Comparison of ENCODE assay signal across 24 mouse cellular contexts in genomic region chr13:40877589-40877988, GRCm38 (mm10). TPM values are rescaled to one million over a fixed set of nuclear protein-coding genes. Genes with fewer than 3 reads are reported as not detected.
DNase-seq lines count a peak whose midpoint lies in the region; ATAC-seq and TF ChIP-seq lines count a peak whose summit lies in the region.
"Had no signal": no experiment of that assay in that cellular context is flagged by ENCODE, and none has a peak within 500 bp of the region (broad histone marks: within the 10 kb centered on the region; RNA-seq: fewer than 3 reads in every experiment).

No protein-coding gene starts in this region.

- TF ChIP-seq RAD21 in MEL (IDR thresholded peaks at IDR 0.05; ENCODE audit: low read depth, low read length): no peak

- H3K27me3 ChIP-seq in MEL (ENCODE audit: control insufficient read depth in 1 of 2, insufficient read depth in 2 of 2, low read length in 2 of 2): no peaks in the 10 kb centered on the region
- H3K27me3 ChIP-seq in megakaryocyte, embryonic 14.5 days (replicated peaks): peaks cover 2% of the 10 kb centered on the region
- H3K27me3 ChIP-seq in midbrain, embryonic 15.5 days (replicated peaks): no peaks in the 10 kb centered on the region
- no peaks in the 10 kb centered on the region for H3K27me3 ChIP-seq in heart, embryonic 11.5 days (ENCODE audit: control insufficient read depth, insufficient read depth, low read length)
- no peaks in the 10 kb centered on the region for H3K27me3 ChIP-seq in kidney, embryonic 15.5 days
- H3K27me3 ChIP-seq: embryonic facial prominence, embryonic 12.5 days; hindbrain, embryonic 13.5 days; Patski had no signal

- no peaks in the 10 kb centered on the region for H3K9me3 ChIP-seq in MEL (replicated peaks; ENCODE audit: insufficient read depth, low read length)
- peaks cover 14% of the 10 kb centered on the region for H3K9me3 ChIP-seq in megakaryocyte, embryonic 14.5 days
- no peaks in the 10 kb centered on the region for H3K9me3 ChIP-seq in midbrain, embryonic 15.5 days
- H3K9me3 ChIP-seq in heart, embryonic 11.5 days (replicated peaks; ENCODE audit: control insufficient read depth, low read length): no peaks in the 10 kb centered on the region
- H3K9me3 ChIP-seq in kidney, embryonic 15.5 days (replicated peaks): no peaks in the 10 kb centered on the region
- H3K9me3 ChIP-seq: embryonic facial prominence, embryonic 12.5 days; embryonic facial prominence, embryonic 15.5 days; heart, embryonic 10.5 days; hindbrain, embryonic 10.5 days; hindbrain, embryonic 13.5 days had no signal

- no peaks in the 10 kb centered on the region for H3K79me2 ChIP-seq in MEL (ENCODE audit: control insufficient read depth, insufficient read depth, low read length, poor library complexity)

- peak; percentile 88 for DNase-seq in MEL (ENCODE audit: low read depth, low spot score)
- DNase-seq in right cerebral cortex, adult 2 months (ENCODE audit: low spot score in 2 of 2): no peak
- DNase-seq: adrenal gland, postnatal 10 days; adrenal gland, postnatal 36 days; cerebellum, adult 18-20 months; cerebellum, adult 9-10 months; cerebellum, postnatal 14 days; forebrain, postnatal 0 days; gastrocnemius, postnatal 25 days; heart, adult 2 months had no signal

- TF ChIP-seq POLR2A in MEL (IDR thresholded peaks at IDR 0.05; ENCODE audit: control insufficient read depth in 1 of 2, insufficient read depth in 1 of 2, low read depth in 1 of 2, low read length in 2 of 2, poor library complexity in 1 of 2): no peak

- peaks cover 0 to 25% of the 10 kb centered on the region in 2 experiments; a peak in 2 of 4 replicates for H3K36me3 ChIP-seq in MEL (ENCODE audit: control insufficient read depth in 1 of 2, insufficient read depth in 2 of 2, low read length in 2 of 2)
- H3K36me3 ChIP-seq in megakaryocyte, embryonic 14.5 days (replicated peaks; ENCODE audit: low read length): peaks cover 12% of the 10 kb centered on the region
- no peaks in the 10 kb centered on the region for H3K36me3 ChIP-seq in midbrain, embryonic 15.5 days (replicated peaks)
- H3K36me3 ChIP-seq in heart, embryonic 11.5 days (ENCODE audit: control insufficient read depth, insufficient read depth, low read length): no peaks in the 10 kb centered on the region
- H3K36me3 ChIP-seq in kidney, embryonic 15.5 days: no peaks in the 10 kb centered on the region
- H3K36me3 ChIP-seq: embryonic facial prominence, embryonic 12.5 days; embryonic facial prominence, embryonic 15.5 days; heart, embryonic 10.5 days; hindbrain, embryonic 10.5 days; hindbrain, embryonic 13.5 days had no signal

- TF ChIP-seq CTCF in MEL (IDR thresholded peaks at IDR 0.05 in 2 of 3, conservative IDR thresholded peaks at IDR 0.05 in 1 of 3; ENCODE audit: control insufficient read depth in 1 of 3, insufficient read depth in 1 of 3, low read depth in 2 of 3, low read length in 3 of 3, poor library complexity in 1 of 3, severe bottlenecking in 1 of 3): no peak

- 78% methylated on average over 4 of the region's 4 CpGs for WGBS in midbrain, embryonic 15.5 days
- WGBS in heart, embryonic 11.5 days (ENCODE audit: insufficient replicate concordance): 69% methylated on average over 4 of the region's 4 CpGs
- 77% methylated on average over 4 of the region's 4 CpGs for WGBS in kidney, embryonic 15.5 days

- H3K27ac ChIP-seq in MEL (ENCODE audit: control insufficient read depth, low read depth, low read length): no peak overlapping the region
- H3K27ac ChIP-seq in midbrain, embryonic 15.5 days: no peak overlapping the region
- H3K27ac ChIP-seq in heart, embryonic 11.5 days (ENCODE audit: low read depth, low read length): no peak overlapping the region
- no peak overlapping the region for H3K27ac ChIP-seq in kidney, embryonic 15.5 days
- H3K27ac ChIP-seq: embryonic facial prominence, embryonic 12.5 days; embryonic facial prominence, embryonic 15.5 days; heart, adult 2 months; heart, embryonic 10.5 days; hindbrain, embryonic 10.5 days; hindbrain, embryonic 13.5 days had no signal

- TF ChIP-seq EP300 in MEL (IDR thresholded peaks at IDR 0.05; ENCODE audit: low read depth in 1 of 2, low read length in 2 of 2): peak; percentile 27 to 68; a peak in 2 of 4 replicates

- ATAC-seq in granulocyte monocyte progenitor cell, adult 5-6 weeks (replicated peaks; ENCODE audit: poor library complexity, severe bottlenecking): peak; percentile 66
- no peak for ATAC-seq in midbrain, embryonic 15.5 days (replicated peaks)
- ATAC-seq in heart, embryonic 11.5 days (replicated peaks; ENCODE audit: insufficient number of reproducible peaks, low FRiP score, low TSS enrichment): no peak
- ATAC-seq in kidney, embryonic 15.5 days (replicated peaks; ENCODE audit: low FRiP score): no peak
- ATAC-seq: CD4-positive, CD25-positive, alpha-beta regulatory T cell, adult 4 months; forebrain, embryonic 14.5 days; forebrain, postnatal 0 days; hindbrain, embryonic 16.5 days; Patski had no signal

- H3K4me3 ChIP-seq in MEL (ENCODE audit: control insufficient read depth in 1 of 2, insufficient read depth in 1 of 2, low read depth in 2 of 2, low read length in 2 of 2): no peak overlapping the region
- H3K4me3 ChIP-seq in megakaryocyte, embryonic 14.5 days (replicated peaks): peak overlapping the region; percentile 66
- H3K4me3 ChIP-seq in midbrain, embryonic 15.5 days: no peak overlapping the region
- no peak overlapping the region for H3K4me3 ChIP-seq in heart, embryonic 11.5 days (ENCODE audit: low read depth, low read length)
- no peak overlapping the region for H3K4me3 ChIP-seq in kidney, embryonic 15.5 days (replicated peaks)
- H3K4me3 ChIP-seq: embryonic facial prominence, embryonic 12.5 days; embryonic facial prominence, embryonic 15.5 days; heart, adult 2 months; heart, embryonic 10.5 days; hindbrain, embryonic 10.5 days; hindbrain, embryonic 13.5 days had no signal

- no peak overlapping the region for H3K9ac ChIP-seq in MEL (ENCODE audit: control insufficient read depth, low read depth, low read length, poor library complexity, severe bottlenecking)
- H3K9ac ChIP-seq in midbrain, embryonic 15.5 days: no peak overlapping the region
- H3K9ac ChIP-seq in heart, embryonic 11.5 days (ENCODE audit: low read depth, low read length): no peak overlapping the region
- no peak overlapping the region for H3K9ac ChIP-seq in kidney, embryonic 15.5 days
- H3K9ac ChIP-seq: embryonic facial prominence, embryonic 12.5 days; embryonic facial prominence, embryonic 15.5 days; forebrain, postnatal 0 days; hindbrain, embryonic 13.5 days had no signal

- H3K4me1 ChIP-seq in MEL (ENCODE audit: control insufficient read depth in 1 of 2, insufficient read depth in 2 of 2, low read length in 2 of 2): peaks cover 26 to 42% of the 10 kb centered on the region in 2 experiments
- peaks cover 32% of the 10 kb centered on the region for H3K4me1 ChIP-seq in megakaryocyte, embryonic 14.5 days
- H3K4me1 ChIP-seq in midbrain, embryonic 15.5 days: no peaks in the 10 kb centered on the region
- H3K4me1 ChIP-seq in heart, embryonic 11.5 days (ENCODE audit: control insufficient read depth, insufficient read depth, low read length): no peaks in the 10 kb centered on the region
- H3K4me1 ChIP-seq in kidney, embryonic 15.5 days: no peaks in the 10 kb centered on the region
- H3K4me1 ChIP-seq: embryonic facial prominence, embryonic 15.5 days; hindbrain, embryonic 10.5 days; hindbrain, embryonic 13.5 days had no signal

- H3K4me2 ChIP-seq in midbrain, embryonic 15.5 days: no peak overlapping the region
- no peak overlapping the region for H3K4me2 ChIP-seq in heart, embryonic 11.5 days
- no peak overlapping the region for H3K4me2 ChIP-seq in kidney, embryonic 15.5 days
- H3K4me2 ChIP-seq: embryonic facial prominence, embryonic 12.5 days; embryonic facial prominence, embryonic 15.5 days; hindbrain, embryonic 13.5 days had no signal

TF ChIP-seq in MEL, 35 proteins besides CTCF, POLR2A, EP300 and RAD21:
- no peak for TF ChIP-seq HCFC1 (IDR thresholded peaks at IDR 0.05; ENCODE audit: low read depth, low read length)
- TF ChIP-seq RCOR1 (IDR thresholded peaks at IDR 0.05; ENCODE audit: low read depth, low read length): 0 out of 2 replicates have a peak, but pooled peaks have one; percentile 8
- TF ChIP-seq JUND (IDR thresholded peaks at IDR 0.05; ENCODE audit: low read depth, low read length): no peak
- TF ChIP-seq TBP (IDR thresholded peaks at IDR 0.05; ENCODE audit: low read depth, low read length): 0 out of 2 replicates have a peak, but pooled peaks have one; percentile 25
- no peak for TF ChIP-seq ZMIZ1 (IDR thresholded peaks at IDR 0.05; ENCODE audit: low read depth, low read length)

RNA-seq across cellular contexts. Expression of gene Gcnt2, which starts 18.0 kb away (rescaled TPM):
- total RNA-seq in MEL (2012; rRNA removed): 0.04 TPM in 1 of 2 replicates, not detected in the other
- under 1 TPM in 1 of 2 experiments, not detected in 1; 0.03 TPM for polyA plus RNA-seq in MEL (2012; ENCODE audit: insufficient read depth in 1 of 2, insufficient read length in 2 of 2, low read depth in 1 of 2, low replicate concordance in 2 of 2, missing spikeins in 1 of 2)
- total RNA-seq in granulocyte monocyte progenitor cell, adult 5-6 weeks (2014; fragmentation: Nextera tagmentation): 14.8 and 36.7 TPM in 2 replicates
- 8.4 and 8.9 TPM in 2 replicates for total RNA-seq in granulocyte monocyte progenitor cell, adult 5-6 weeks (2017)
- 0.41 and 0.82 TPM in 2 replicates for polyA plus RNA-seq in megakaryocyte, embryonic 14.5 days (2012; ENCODE audit: insufficient read depth, low replicate concordance)
- 3.6 and 3.7 TPM in 2 replicates for polyA plus RNA-seq in midbrain, embryonic 15.5 days (2015; fragmentation: Nextera tagmentation; extraction: Ambion mirVana)
- polyA plus RNA-seq in heart, embryonic 11.5 days (2014; fragmentation: Nextera tagmentation; extraction: Ambion mirVana): 4.1 and 4.7 TPM in 2 replicates
- 5.7 and 5.8 TPM in 2 replicates for polyA plus RNA-seq in kidney, embryonic 15.5 days (2015; fragmentation: Nextera tagmentation; extraction: Ambion mirVana)
